Mouse (Mus musculus): ENCODE measurements around the gene H2afz.
"Not testable (repeated sequence)": the region's sequence is repeated elsewhere in the genome, so short reads cannot be mapped to it uniquely, and the experiment has no call there.

DNA sequence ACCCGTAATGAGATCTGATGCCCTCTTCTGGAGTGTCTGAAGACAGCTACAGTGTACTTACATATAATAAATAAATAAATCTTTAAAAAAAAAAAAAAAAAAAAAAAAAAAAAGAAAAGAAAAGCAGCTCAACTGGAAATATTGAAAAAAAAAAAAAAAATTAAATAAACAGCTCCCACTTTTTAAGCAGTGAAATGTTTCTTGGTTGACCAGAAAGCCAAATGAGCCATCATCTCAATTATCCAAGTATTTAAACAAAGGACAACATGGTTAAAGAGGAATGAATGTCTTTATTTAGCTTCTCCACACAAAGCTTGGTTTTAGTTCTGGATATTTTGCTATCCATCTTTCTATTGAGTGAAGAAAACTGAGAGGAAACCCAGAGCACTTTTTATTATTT is 50.3 kb downstream of the H2afz start:
- not testable (repeated sequence) for TF ChIP-seq CTCF (IDR thresholded peaks at IDR 0.05; ENCODE audit: control insufficient read depth, insufficient read depth, insufficient read length); MAX (IDR thresholded peaks at IDR 0.05); MYOD1 (IDR thresholded peaks at IDR 0.05; ENCODE audit: control insufficient read depth, insufficient read length, low read depth); MYOG (IDR thresholded peaks at IDR 0.05; ENCODE audit: control insufficient read depth, extremely low read depth, insufficient read length)

Data from C2C12 (cell line).